Mouse (Mus musculus): ENCODE data around the gene Hamp2.
"Not testable (repeated sequence)": the region's sequence is repeated elsewhere in the genome, so short reads cannot be mapped to it uniquely, and the experiment has no call there.

GRCm38 (mm10) chr7:30949902-30950301, 25.4 kb upstream of the Hamp2 start:
- TF ChIP-seq CEBPB (IDR thresholded peaks at IDR 0.05; ENCODE audit: low read depth); CTCF (IDR thresholded peaks at IDR 0.05; ENCODE audit: control insufficient read depth, insufficient read depth, insufficient read length); MAX (IDR thresholded peaks at IDR 0.05); USF1 (IDR thresholded peaks at IDR 0.05; ENCODE audit: low read depth): not testable (repeated sequence)
